Mouse (Mus musculus) lung, adult 2 months (tissue): ENCODE measurements around the gene Zfp36.

Experiments
- CTCF ChIP-seq: fragments of 200-500 bp; IDR thresholded peaks from 2 replicates; pipeline ENCODE4 v1.5.1; 2011; ENCODE audit warnings: mild to moderate bottlenecking, low read length, control low read depth; ENCODE audit not compliant: insufficient read depth
- POLR2A ChIP-seq: fragments of 200-500 bp; IDR thresholded peaks from 2 replicates; pipeline ENCODE4 v1.6.1; 2011; ENCODE audit warnings: low read depth, mild to moderate bottlenecking, control low read depth, low read length, borderline replicate concordance; ENCODE audit errors: extremely low read depth

DNA sequence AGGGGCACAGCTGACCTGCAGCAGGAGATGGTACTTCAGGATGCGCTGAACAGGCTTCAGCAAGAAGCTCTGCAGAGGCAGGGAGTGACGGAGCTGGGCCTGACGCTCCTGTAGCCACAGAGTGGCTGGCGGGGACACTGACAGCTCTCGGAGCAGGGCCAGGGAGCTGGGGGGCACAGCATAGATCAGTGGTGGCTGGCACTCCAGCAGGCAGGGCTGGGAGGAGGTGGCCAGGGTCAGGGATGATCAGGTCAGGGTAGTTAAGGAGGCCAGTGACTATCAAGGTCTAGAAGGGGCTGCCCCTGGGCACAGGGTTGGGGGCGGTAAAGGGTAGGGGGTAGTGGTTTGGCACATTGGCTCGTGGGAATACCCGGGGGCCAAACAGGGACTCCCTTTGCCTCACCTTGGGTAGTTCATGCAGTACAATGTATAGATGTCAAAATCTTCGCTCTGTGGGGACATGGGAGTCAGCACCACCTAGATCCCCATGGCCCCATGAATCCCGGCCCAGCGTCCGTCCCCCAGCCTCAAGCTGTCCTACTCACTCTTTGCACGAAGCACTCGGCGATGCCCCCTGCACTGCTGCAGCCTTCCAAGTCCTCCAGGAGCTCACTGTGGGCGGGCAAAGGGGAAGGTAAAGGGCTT is 11.7 kb downstream of the Zfp36 start:
- TF ChIP-seq CTCF = no peak
- no peak for TF ChIP-seq POLR2A
